Mouse (Mus musculus) ES-Bruce4 (cell line): ENCODE data around the gene Rin3. TPM values are rescaled to one million over a fixed set of nuclear protein-coding genes. Genes with fewer than 3 reads are reported as not detected.

Experiments
- H3K27ac ChIP-seq: 2 replicates; pipeline ENCODE4 v1.5.1; 2012; ENCODE audit warnings: low read length, inconsistent platforms; ENCODE audit not compliant: insufficient read depth
- H3K27me3 ChIP-seq: 2 replicates; pipeline ENCODE4 v1.6.1; 2012; ENCODE audit warnings: mild to moderate bottlenecking, low read length, inconsistent platforms; ENCODE audit not compliant: control insufficient read depth, poor library complexity, insufficient read depth, severe bottlenecking
- H3K36me3 ChIP-seq: 2 replicates; pipeline ENCODE4 v1.6.1; 2012; ENCODE audit warnings: inconsistent platforms, mild to moderate bottlenecking, low read length, moderate library complexity; ENCODE audit not compliant: control insufficient read depth, poor library complexity, insufficient read depth, severe bottlenecking
- H3K4me1 ChIP-seq: one replicate; pipeline ENCODE4 v1.8.1; 2011; ENCODE audit warnings: low read length; ENCODE audit not compliant: control insufficient read depth, insufficient read depth
- H3K4me3 ChIP-seq: 2 replicates; pipeline ENCODE4 v1.5.1; 2011; ENCODE audit warnings: low read depth, mild to moderate bottlenecking, low read length
- H3K9ac ChIP-seq: 2 replicates; pipeline ENCODE4 v1.6.1; 2012; ENCODE audit warnings: low read depth, mild to moderate bottlenecking, inconsistent platforms; ENCODE audit not compliant: poor library complexity, severe bottlenecking
- H3K9me3 ChIP-seq: replicated peaks from 2 replicates; pipeline ENCODE4 v1.6.1; 2012; ENCODE audit warnings: mild to moderate bottlenecking, low read length, inconsistent platforms; ENCODE audit not compliant: control insufficient read depth, poor library complexity, insufficient read depth, severe bottlenecking
- CTCF ChIP-seq: IDR thresholded peaks from one replicate; pipeline ENCODE4 v1.8.1; 2011; ENCODE audit warnings: low read depth, low read length
- EP300 ChIP-seq: IDR thresholded peaks from 2 replicates; pipeline ENCODE4 v1.6.1; 2011; ENCODE audit warnings: low read depth, low read length; ENCODE audit not compliant: insufficient read depth
- POLR2A ChIP-seq: IDR thresholded peaks from one replicate; pipeline ENCODE4 v1.8.1; 2011; ENCODE audit warnings: low read length; ENCODE audit not compliant: insufficient read depth
- polyA plus RNA-seq: library from polyadenylated mRNA; stranded (reverse); fragments of >200 nt; gene quantifications from 2 replicates; pipeline ENCODE4 v1.2.4, GENCODE M21; 2011; ENCODE audit warnings: low read depth; ENCODE audit not compliant: missing spikeins, insufficient read depth, insufficient read length

Rin3 gene
- polyA plus RNA-seq, 1 experiment, result 8.7 TPM

DNA sequence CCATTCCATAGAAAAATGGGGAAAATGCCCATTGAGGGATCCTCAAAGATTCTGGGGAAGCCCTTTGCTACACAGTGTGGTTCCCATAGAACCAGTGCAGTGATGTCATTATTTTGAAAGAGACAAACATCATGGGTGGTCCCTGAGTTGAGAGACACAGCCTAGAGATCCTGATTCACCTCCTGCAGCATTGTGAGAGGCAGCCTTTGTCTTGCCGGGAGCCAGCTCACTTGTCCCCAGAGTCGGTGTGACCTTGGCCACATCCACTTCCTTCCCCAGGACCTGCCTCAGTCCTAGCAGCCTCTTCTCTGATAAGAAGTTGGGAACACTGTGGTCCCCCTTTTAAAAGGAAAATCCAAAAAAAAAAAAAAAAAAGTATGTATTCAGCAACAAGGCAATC lies 36.3 kb downstream of the Rin3 start:
- H3K4me1 ChIP-seq, result no peaks in the 10 kb centered on the region
- no peaks in the 10 kb centered on the region for H3K36me3 ChIP-seq
- no peak overlapping the region for H3K9ac ChIP-seq
- peak; percentile 71 for TF ChIP-seq EP300
- TF ChIP-seq POLR2A, result no peak
- H3K27me3 ChIP-seq, result no peaks in the 10 kb centered on the region
- H3K9me3 ChIP-seq, result no peaks in the 10 kb centered on the region
- H3K4me3 ChIP-seq, result no peak overlapping the region
- H3K27ac ChIP-seq, result no peak overlapping the region

DNA sequence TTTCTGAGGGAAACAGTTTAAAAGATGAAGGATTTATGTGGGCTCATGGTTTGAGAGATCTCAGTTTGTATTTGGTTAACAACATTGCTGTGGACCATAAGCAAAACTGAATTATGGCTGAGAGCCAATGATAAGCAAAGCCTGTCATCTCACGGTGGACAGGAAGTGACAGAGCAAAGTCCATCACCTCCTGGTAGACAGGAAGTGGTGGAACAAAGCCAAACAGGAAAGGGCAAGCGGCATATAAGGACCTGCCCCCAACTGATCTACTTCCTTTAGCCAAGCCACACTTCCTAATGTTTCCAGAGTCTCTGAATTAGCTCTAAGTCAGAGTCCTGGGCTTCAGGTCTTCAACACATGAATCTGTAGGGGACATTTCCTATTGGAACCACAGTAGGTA lies 37.1 kb downstream of the Rin3 start:
- no peak overlapping the region for H3K27ac ChIP-seq
- no peaks in the 10 kb centered on the region for H3K9me3 ChIP-seq
- no peak overlapping the region for H3K9ac ChIP-seq
- no peak overlapping the region for H3K4me3 ChIP-seq
- no peaks in the 10 kb centered on the region for H3K36me3 ChIP-seq
- no peak for TF ChIP-seq EP300
- TF ChIP-seq POLR2A, result no peak
- TF ChIP-seq CTCF, result no peak
- H3K4me1 ChIP-seq, result no peaks in the 10 kb centered on the region
- no peaks in the 10 kb centered on the region for H3K27me3 ChIP-seq

DNA sequence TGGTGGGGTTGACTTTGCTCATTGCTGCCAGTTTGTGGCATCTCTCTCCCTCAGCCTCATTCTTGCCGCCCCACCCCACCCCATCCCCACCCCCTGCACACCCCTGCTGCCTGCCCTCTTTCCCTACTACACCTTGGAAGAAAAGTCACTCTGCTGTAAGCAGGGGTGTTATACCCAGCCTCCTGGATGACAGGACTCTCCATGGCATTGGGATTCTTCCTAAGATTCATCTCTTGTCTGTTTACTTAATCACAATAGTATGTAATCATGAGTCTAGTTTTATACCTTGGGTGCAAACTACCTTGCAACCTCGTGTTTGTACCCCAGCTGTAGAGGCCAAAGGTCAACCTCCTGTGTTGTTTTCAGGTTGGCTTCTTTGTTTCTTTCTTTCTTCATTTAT lies 37.5 kb downstream of the Rin3 start:
- no peak overlapping the region for H3K27ac ChIP-seq
- no peak overlapping the region for H3K9ac ChIP-seq
- TF ChIP-seq POLR2A (no peak), CTCF (no peak)
- H3K4me1 ChIP-seq, result no peaks in the 10 kb centered on the region
- no peaks in the 10 kb centered on the region for H3K36me3 ChIP-seq
- no peaks in the 10 kb centered on the region for H3K27me3 ChIP-seq
- H3K9me3 ChIP-seq, result no peaks in the 10 kb centered on the region
- H3K4me3 ChIP-seq, result no peak overlapping the region

DNA sequence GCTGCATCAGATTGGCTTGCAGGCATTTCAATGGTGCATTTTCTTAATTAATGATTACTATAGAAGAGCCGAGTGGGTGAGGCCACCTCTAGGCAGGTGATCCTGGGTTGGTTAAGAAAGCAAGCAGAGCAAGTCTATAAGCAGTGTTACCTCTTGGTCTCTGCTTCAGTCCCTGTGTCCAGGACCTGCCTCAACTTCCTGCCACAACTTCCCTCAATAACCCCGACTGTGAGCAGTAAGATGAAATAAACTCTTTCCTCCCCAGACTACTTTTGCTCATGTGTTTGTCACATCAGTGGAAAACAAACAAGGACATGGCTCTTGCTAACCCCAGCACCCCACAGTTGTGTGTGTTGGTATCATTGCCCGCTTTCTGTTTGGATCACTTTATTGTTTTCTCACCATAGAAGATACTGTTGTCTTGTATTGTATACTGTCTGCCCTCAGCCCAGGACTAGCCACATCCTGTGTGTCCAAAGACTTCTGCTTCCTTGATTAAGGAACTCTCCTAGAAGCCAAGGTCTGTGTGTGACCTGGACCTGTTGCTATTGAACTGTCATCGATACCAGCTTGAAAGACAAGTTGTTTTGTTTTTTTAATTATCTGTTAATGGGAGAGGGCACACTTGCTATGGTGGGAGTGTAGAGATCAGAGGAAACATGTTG lies 38.3 kb downstream of the Rin3 start:
- TF ChIP-seq POLR2A (no peak), CTCF (no peak), EP300 (no peak)
- H3K4me1 ChIP-seq, result no peaks in the 10 kb centered on the region
- H3K36me3 ChIP-seq, result no peaks in the 10 kb centered on the region
- no peak overlapping the region for H3K4me3 ChIP-seq
- H3K9me3 ChIP-seq, result no peaks in the 10 kb centered on the region
- no peak overlapping the region for H3K9ac ChIP-seq
- no peak overlapping the region for H3K27ac ChIP-seq
- no peaks in the 10 kb centered on the region for H3K27me3 ChIP-seq

DNA sequence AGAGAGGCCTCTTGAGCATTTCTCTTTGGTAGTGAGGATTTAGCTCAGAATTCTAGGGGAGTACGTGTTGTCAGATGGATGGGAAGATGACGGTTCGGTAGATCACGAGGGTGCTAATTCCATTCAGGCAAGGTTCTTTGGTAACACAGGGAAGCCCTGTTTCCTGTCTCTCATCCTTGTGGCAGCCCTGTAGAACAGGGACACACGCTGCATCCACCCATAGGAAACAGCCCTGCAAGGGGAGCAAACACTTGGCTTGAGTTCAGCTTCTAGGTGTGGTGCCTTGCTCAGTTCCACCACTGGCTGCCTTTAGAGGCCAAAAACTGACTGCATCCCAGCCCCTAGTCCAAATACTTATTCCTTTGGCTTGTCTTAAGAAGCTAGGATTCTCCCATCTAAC lies 39.0 kb downstream of the Rin3 start:
- Histone ChIP-seq H3K9me3 (no peaks in the 10 kb centered on the region), H3K4me3 (no peak overlapping the region), H3K27me3 (no peaks in the 10 kb centered on the region), H3K9ac (no peak overlapping the region), H3K4me1 (no peaks in the 10 kb centered on the region), H3K27ac (no peak overlapping the region), H3K36me3 (no peaks in the 10 kb centered on the region)
- TF ChIP-seq EP300, result no peak

DNA sequence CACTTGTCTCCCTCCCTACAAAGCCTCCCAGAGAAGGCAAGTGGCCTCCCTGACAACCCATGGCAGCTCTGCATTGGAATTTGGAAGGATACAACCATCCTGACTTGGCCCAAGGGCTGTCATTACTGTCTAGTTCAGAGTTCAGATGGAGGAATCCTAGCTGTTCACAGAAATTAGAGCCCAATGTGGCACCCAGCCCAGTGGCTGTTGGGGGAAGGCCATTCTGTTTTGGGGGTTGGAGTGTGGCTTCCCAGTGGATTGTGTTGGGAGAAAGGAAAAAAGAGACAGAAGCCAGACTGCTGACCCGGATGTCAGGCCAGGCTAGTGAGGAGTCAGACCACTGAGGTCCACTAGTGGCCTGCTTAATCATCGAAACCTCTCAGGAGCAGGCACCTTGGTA lies 40.5 kb downstream of the Rin3 start:
- Histone ChIP-seq H3K4me1 (no peaks in the 10 kb centered on the region), H3K9me3 (no peaks in the 10 kb centered on the region), H3K27me3 (no peaks in the 10 kb centered on the region), H3K27ac (no peak overlapping the region), H3K36me3 (no peaks in the 10 kb centered on the region), H3K9ac (no peak overlapping the region), H3K4me3 (no peak overlapping the region)
- no peak for TF ChIP-seq POLR2A
- no peak for TF ChIP-seq EP300
- no peak for TF ChIP-seq CTCF

DNA sequence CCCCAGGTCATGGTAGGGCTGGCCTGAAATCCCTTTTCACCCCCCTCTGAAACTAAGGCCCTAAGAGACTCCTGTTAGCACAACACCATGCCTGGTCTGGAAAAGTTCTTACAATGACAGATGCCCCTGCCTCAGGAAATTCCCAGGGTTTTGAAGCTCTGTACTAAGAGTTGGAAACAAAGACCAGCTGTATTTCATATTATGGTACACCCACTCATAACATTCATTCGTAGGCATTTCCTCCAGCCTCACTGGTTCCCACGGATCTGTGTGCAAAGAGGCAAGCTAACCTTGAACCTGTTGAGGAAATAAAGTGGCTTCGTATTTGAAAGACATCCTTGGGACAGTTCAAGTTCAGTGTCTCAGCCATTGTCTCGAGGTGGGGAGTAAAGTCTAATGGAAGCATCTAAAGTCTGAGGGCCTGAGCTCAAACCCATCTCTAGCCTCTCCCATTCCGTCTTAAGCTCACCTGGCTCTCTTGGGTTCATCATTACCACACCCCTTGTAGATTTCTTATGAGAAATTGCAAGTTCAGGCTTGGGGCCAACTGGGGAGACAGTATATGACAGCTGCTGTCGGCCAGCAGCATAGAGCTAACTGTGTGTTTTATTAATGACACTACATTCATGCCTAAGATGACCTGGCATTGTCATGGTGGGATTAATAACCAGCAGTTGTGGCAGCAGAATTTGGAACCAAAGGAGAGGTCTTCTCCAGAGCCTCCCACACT lies 41.5 kb downstream of the Rin3 start:
- TF ChIP-seq EP300, result no peak
- Histone ChIP-seq H3K4me3 (no peak overlapping the region), H3K9me3 (no peaks in the 10 kb centered on the region), H3K36me3 (no peaks in the 10 kb centered on the region), H3K27me3 (no peaks in the 10 kb centered on the region), H3K9ac (no peak overlapping the region), H3K4me1 (no peaks in the 10 kb centered on the region), H3K27ac (no peak overlapping the region)
